Mouse (Mus musculus) thymus, adult 2 months (tissue): ENCODE data around the gene Smco3. TPM values are rescaled to one million over a fixed set of nuclear protein-coding genes. Genes with fewer than 3 reads are reported as not detected.

Experiments
- DNase-seq: peaks from one replicate; pipeline ENCODE4 v3.0.0; 2021
- H3K27ac ChIP-seq: fragments of 200-500 bp; 2 replicates; pipeline ENCODE4 v1.5.1; 2012; ENCODE audit warnings: low read length, control low read depth; ENCODE audit not compliant: control insufficient read depth, insufficient read depth
- H3K27me3 ChIP-seq: fragments of 200-500 bp; 2 replicates; pipeline ENCODE4 v1.6.1; 2012; ENCODE audit warnings: mild to moderate bottlenecking, low read length, moderate library complexity, mixed read lengths; ENCODE audit not compliant: control insufficient read depth, insufficient read depth
- H3K36me3 ChIP-seq: fragments of 200-500 bp; 2 replicates; pipeline ENCODE4 v1.6.1; 2012; ENCODE audit warnings: mild to moderate bottlenecking, low read length, moderate library complexity; ENCODE audit not compliant: control insufficient read depth, insufficient read depth
- H3K4me1 ChIP-seq: fragments of 200-500 bp; replicated peaks from 2 replicates; pipeline ENCODE4 v1.6.1; 2012; ENCODE audit warnings: low read length; ENCODE audit not compliant: control insufficient read depth, insufficient read depth
- H3K4me3 ChIP-seq: fragments of 200-500 bp; 2 replicates; pipeline ENCODE4 v1.5.1; 2012; ENCODE audit warnings: mild to moderate bottlenecking, low read length, control low read depth, moderate library complexity; ENCODE audit not compliant: control insufficient read depth, insufficient read depth
- CTCF ChIP-seq: fragments of 200-500 bp; IDR thresholded peaks from 2 replicates; pipeline ENCODE4 v1.5.1; 2012; ENCODE audit warnings: mild to moderate bottlenecking, control low read depth, low read length, moderate library complexity, borderline replicate concordance; ENCODE audit not compliant: control insufficient read depth, poor library complexity, insufficient read depth; ENCODE audit errors: extremely low read depth
- POLR2A ChIP-seq: fragments of 200-500 bp; IDR thresholded peaks from 2 replicates; pipeline ENCODE4 v1.6.1; 2012; ENCODE audit warnings: mild to moderate bottlenecking, low read length, control low read depth, moderate library complexity; ENCODE audit not compliant: control insufficient read depth, poor library complexity, insufficient read depth; ENCODE audit errors: extremely low read depth
- WGBS: fragments of 180-500 bp; shearing (Covaris S2); methylation state at CpG from one replicate; pipeline ENCODE4 v1.1.7; 2018; 5-methylcytosine and 5-hydroxymethylcytosine counted together
- polyA plus RNA-seq: library from polyadenylated mRNA; depleted of rRNA; stranded (reverse); fragments of >200 nt; gene quantifications from 2 replicates; pipeline ENCODE4 v1.2.3, GENCODE M21; 2012

Gene Smco3
- polyA plus RNA-seq, 1 experiment, result 0.24 TPM

DNA sequence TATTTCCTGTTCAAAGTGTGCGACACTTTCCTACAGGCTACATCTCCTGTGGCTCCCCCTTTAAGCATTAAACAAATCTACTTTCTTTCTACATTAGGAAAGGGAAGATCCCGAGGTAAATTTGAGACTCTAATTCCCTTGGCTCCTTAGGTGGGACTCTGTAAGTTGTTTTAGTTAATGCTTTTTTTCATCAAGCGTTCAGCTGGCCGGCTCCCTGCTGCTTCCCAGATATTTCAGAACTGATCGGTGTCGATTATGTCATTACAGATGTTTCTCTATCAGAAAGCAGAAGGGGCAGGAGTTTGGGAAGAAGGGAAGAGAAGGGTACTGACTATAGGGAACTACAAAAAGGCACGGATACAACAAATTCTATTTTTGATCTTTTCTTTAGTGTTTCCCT is 8.1 kb downstream of the Smco3 start:
- 6% methylated on average over 7 of the region's 7 CpGs for WGBS
- H3K36me3 ChIP-seq, result peaks cover 26% of the 10 kb centered on the region
- H3K4me3 ChIP-seq, result peak overlapping the region; percentile 80
- H3K27ac ChIP-seq, result no peak overlapping the region
- H3K27me3 ChIP-seq, result no peaks in the 10 kb centered on the region
- peaks cover 11% of the 10 kb centered on the region for H3K4me1 ChIP-seq
- no peak for DNase-seq
- TF ChIP-seq CTCF (no peak), POLR2A (no peak)

DNA sequence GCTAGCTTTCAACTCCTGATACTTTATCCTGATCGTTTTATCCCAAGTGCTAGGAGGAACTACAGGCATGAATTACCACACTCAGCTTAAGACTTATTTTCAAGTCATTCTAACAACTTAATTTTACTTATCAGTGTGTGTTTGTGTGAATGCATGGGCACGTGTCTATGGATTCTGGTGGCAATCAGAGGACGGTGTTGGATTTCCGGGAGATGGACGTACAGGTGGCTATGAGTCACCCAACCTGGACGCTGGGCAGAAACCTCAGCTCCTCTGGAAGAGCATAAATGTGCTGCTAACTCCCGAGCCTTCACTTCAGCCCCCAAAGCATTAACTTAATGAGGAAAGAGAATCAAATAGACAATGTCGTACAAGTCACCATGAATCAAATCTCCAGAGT is 10.3 kb downstream of the Smco3 start:
- 97% methylated on average over 8 of the region's 8 CpGs for WGBS
- no peak for DNase-seq
- H3K36me3 ChIP-seq, result peaks cover 48% of the 10 kb centered on the region
- H3K27me3 ChIP-seq, result no peaks in the 10 kb centered on the region
- H3K27ac ChIP-seq, result no peak overlapping the region
- no peaks in the 10 kb centered on the region for H3K4me1 ChIP-seq
- TF ChIP-seq CTCF, result no peak
- TF ChIP-seq POLR2A, result no peak
- H3K4me3 ChIP-seq, result no peak overlapping the region

DNA sequence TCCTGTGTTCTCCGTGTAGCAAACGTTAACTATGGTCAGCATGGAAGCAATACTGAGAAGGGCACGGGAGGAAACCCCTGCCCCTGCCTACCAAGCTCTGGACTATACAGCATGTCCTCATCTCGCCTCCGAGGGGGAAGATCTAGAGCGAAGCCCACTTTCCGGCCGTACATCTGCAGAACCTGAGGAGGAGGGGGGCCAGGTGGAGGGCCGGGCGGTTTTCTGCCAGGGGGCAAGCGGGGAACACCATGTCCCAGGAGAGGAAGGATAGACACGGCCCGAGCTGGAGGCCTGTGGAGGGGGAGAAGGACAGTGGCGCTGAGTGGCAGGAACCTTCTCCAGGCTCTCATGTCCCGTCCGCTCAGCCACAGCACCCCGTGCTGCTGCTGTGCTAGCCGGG is 14.2 kb downstream of the Smco3 start:
- DNase-seq, result no peak
- 98% methylated on average over 18 of the region's 18 CpGs for WGBS

DNA sequence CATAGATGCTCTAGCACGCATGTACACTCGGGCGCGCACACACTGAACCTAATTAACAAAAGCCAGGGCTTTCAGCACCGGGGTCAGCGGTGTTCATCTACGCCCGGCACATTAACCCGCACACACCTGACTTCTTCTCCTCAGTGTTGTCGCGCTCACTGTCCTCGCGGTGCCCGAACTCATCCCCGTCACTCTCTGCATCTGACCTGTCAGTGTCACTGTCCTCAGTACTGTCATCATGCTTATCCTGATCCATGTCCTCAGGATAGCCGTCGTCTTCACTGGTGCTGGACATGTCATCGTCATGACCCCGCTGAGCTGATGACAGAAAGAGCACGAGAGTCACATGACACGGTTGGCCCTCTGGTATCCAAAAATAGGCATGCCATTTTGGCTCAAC is 14.9 kb downstream of the Smco3 start:
- no peak for DNase-seq
- H3K4me3 ChIP-seq, result no peak overlapping the region
- H3K4me1 ChIP-seq, result no peaks in the 10 kb centered on the region
- TF ChIP-seq POLR2A, result no peak
- TF ChIP-seq CTCF, result no peak
- no peaks in the 10 kb centered on the region for H3K27me3 ChIP-seq
- H3K36me3 ChIP-seq, result peaks cover 91% of the 10 kb centered on the region
- no peak overlapping the region for H3K27ac ChIP-seq
- 98% methylated on average over 21 of the region's 21 CpGs for WGBS

More for the DNA sequence above, 14.2 kb downstream of the Smco3 start:
- Histone ChIP-seq H3K27ac (no peak overlapping the region), H3K4me1 (no peaks in the 10 kb centered on the region), H3K36me3 (peaks cover 87% of the 10 kb centered on the region), H3K27me3 (no peaks in the 10 kb centered on the region), H3K4me3 (no peak overlapping the region)
- no peak for TF ChIP-seq CTCF
- TF ChIP-seq POLR2A, result no peak

DNA sequence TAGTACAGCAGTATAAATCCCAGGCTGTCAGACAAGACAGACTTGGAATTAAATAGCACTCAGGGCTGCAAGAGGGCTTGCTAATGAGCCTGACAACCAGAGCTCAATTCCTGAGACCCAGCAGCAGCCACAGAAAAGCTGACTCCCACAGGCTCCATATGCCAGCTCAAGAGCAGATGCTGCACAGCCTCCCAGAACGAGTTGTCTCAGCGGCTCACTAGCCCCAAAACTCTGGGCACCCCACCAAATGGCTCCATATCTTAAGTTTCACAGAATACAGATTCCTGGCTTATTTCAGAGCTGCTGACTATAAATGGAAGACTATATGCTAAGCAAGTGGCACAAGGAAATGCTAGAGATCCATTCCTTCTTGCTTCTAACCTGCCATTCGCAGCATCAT is 17.7 kb downstream of the Smco3 start:
- no peak overlapping the region for H3K4me3 ChIP-seq
- TF ChIP-seq POLR2A (no peak), CTCF (no peak)
- no peaks in the 10 kb centered on the region for H3K4me1 ChIP-seq
- no peak for DNase-seq
- H3K36me3 ChIP-seq, result peaks cover 96% of the 10 kb centered on the region
- no peak overlapping the region for H3K27ac ChIP-seq
- 95% methylated on average over 3 of the region's 3 CpGs for WGBS
- no peaks in the 10 kb centered on the region for H3K27me3 ChIP-seq

DNA sequence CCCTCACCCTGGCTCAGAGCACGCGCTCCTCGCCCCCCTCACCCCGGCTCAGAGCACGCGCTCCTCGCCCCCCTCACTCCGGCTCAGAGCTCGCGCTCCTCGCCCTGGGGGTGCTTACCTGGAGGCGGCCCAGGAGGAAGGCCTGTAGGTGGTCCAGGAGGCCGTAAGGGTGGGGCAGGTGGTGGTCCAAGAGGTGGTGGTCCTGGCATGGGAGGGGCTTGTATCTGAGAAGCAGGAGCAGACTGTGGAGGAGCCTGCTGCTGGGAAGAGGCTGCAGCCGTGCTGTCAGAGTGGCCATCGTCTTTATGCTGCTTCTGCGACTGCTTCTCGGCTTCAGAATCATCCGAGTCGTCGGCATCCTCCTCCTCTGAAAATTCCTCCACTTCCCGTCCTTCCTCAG is 18.4 kb downstream of the Smco3 start:
- no peak for TF ChIP-seq CTCF
- TF ChIP-seq POLR2A, result no peak
- H3K4me1 ChIP-seq, result no peaks in the 10 kb centered on the region
- H3K27ac ChIP-seq, result no peak overlapping the region
- 97% methylated on average over 21 of the region's 21 CpGs for whole genome bisulfite sequencing
- DNase-seq, result no peak
- H3K27me3 ChIP-seq, result no peaks in the 10 kb centered on the region
- no peak overlapping the region for H3K4me3 ChIP-seq
- H3K36me3 ChIP-seq, result peaks cover 89% of the 10 kb centered on the region

DNA sequence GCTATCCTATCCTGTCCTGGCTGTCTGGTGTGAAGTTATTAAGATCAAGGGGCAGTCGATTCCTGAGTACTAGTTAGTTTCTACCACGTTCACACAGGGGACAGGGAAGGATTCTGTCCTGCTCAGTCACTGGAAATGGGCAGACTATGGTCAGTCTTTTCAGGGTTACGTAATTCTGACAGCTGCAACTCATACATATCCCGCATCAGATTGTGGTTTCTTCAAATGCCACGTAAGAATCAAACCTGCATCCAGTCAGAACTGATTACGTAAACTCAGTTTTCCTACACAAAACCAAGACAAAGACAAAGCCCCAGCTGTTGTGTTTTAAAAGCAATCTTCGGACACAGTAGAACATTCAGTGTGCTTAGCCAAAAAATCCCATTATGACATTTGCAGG is 19.9 kb downstream of the Smco3 start:
- no peaks in the 10 kb centered on the region for H3K4me1 ChIP-seq
- WGBS, result 97% methylated on average over 7 of the region's 7 CpGs
- no peak for TF ChIP-seq POLR2A
- TF ChIP-seq CTCF, result no peak
- H3K27me3 ChIP-seq, result no peaks in the 10 kb centered on the region
- H3K27ac ChIP-seq, result no peak overlapping the region
- no peak overlapping the region for H3K4me3 ChIP-seq
- peaks cover 74% of the 10 kb centered on the region for H3K36me3 ChIP-seq
- no peak for DNase-seq
